Mouse (Mus musculus) forebrain, postnatal 0 days (tissue): ENCODE data around the gene Ppl. TPM values are rescaled to one million over a fixed set of nuclear protein-coding genes. Genes with fewer than 3 reads are reported as not detected.
A peak's percentile ranks its signal among the peaks of the same experiment; 100 is the strongest.

ENCODE experiments used
- ATAC-seq: fragments of 200-750 bp; cut with Nextera tagmentation; 2 replicates; pipeline ENCODE4 v1.8.0; 2017; ENCODE audit warnings: mild to moderate bottlenecking, moderate library complexity
- DNase-seq: peaks from one replicate; pipeline ENCODE4 v3.0.0-alpha.2; 2015
- H3K27ac ChIP-seq: fragments of 300-500 bp; sonication (generic); 2 replicates; pipeline ENCODE4 v1.5.1; 2014; ENCODE audit warnings: low read depth, mild to moderate bottlenecking, antibody characterized with exemption, low read length, moderate library complexity, mixed read lengths
- H3K27me3 ChIP-seq: fragments of 300-500 bp; sonication (generic); 2 replicates; pipeline ENCODE4 v1.6.1; 2014; ENCODE audit warnings: mild to moderate bottlenecking, low read length, mixed read lengths; ENCODE audit not compliant: insufficient read depth
- H3K36me3 ChIP-seq: fragments of 300-500 bp; sonication (generic); 2 replicates; pipeline ENCODE4 v1.6.1; 2014; ENCODE audit warnings: mild to moderate bottlenecking, moderate library complexity; ENCODE audit not compliant: insufficient read depth
- H3K4me1 ChIP-seq: fragments of 300-500 bp; sonication (generic); 2 replicates; pipeline ENCODE4 v1.6.1; 2014; ENCODE audit warnings: antibody characterized with exemption; ENCODE audit not compliant: insufficient read depth
- H3K4me2 ChIP-seq: fragments of 300-500 bp; sonication (generic); 2 replicates; pipeline ENCODE4 v1.6.1; 2014; ENCODE audit warnings: low read depth, mild to moderate bottlenecking, moderate library complexity
- H3K4me3 ChIP-seq: fragments of 300-500 bp; sonication (generic); 2 replicates; pipeline ENCODE4 v1.5.1; 2014; ENCODE audit warnings: low read depth, low read length, mixed read lengths
- H3K9ac ChIP-seq: fragments of 300-500 bp; sonication (generic); 2 replicates; pipeline ENCODE4 v1.6.1; 2014; ENCODE audit warnings: mild to moderate bottlenecking
- H3K9me3 ChIP-seq: fragments of 300-500 bp; sonication (generic); 2 replicates; pipeline ENCODE4 v1.6.1; 2016; ENCODE audit warnings: low read length
- CTCF ChIP-seq: sonication (generic); IDR thresholded peaks from 2 replicates; pipeline ENCODE4 v1.5.1; 2016; ENCODE audit warnings: antibody characterized with exemption, control low read depth, low read depth
- WGBS: fragments of 180-500 bp; shearing (Covaris S2); extraction: QIAGEN DNeasy Blood & Tissue Kit; methylation state at CpG from one replicate; pipeline ENCODE4 v1.1.7; 2014; 5-methylcytosine and 5-hydroxymethylcytosine counted together
- polyA plus RNA-seq: library from polyadenylated mRNA; unstranded; fragments of >200 nt; fragmentation: Nextera tagmentation; extraction: Ambion mirVana; gene quantifications from 2 replicates; pipeline ENCODE4 v1.2.1, GENCODE M21; 2015
- total RNA-seq: library from RNA; depleted of rRNA; stranded (reverse); fragments of >200 nt; gene quantifications from 2 replicates; pipeline ENCODE4 v1.2.3, GENCODE M21; 2014; rRNA removed

The Ppl gene
- total and polyA plus RNA-seq, 2 experiments from 2014 or later = 0.07 to 0.10 TPM

GRCm38 (mm10) chr16:5049182-5049773 is 82.9 kb downstream of the Ppl start:
- peak overlapping the region; percentile 92 for H3K27ac ChIP-seq
- TF ChIP-seq CTCF = no peak
- ATAC-seq (peak; percentile 23), DNase-seq (no peak)
- peaks cover 27% of the 10 kb centered on the region for H3K36me3 ChIP-seq
- WGBS = 2% methylated on average over 38 of the region's 38 CpGs
- H3K4me3 ChIP-seq = peak overlapping the region; percentile 95
- H3K27me3 ChIP-seq = no peaks in the 10 kb centered on the region
- peaks cover 6% of the 10 kb centered on the region for H3K4me1 ChIP-seq
- H3K4me2 ChIP-seq = peak overlapping the region; percentile 93
- H3K9me3 ChIP-seq = no peaks in the 10 kb centered on the region
- peak overlapping the region; percentile 91 for H3K9ac ChIP-seq

DNA sequence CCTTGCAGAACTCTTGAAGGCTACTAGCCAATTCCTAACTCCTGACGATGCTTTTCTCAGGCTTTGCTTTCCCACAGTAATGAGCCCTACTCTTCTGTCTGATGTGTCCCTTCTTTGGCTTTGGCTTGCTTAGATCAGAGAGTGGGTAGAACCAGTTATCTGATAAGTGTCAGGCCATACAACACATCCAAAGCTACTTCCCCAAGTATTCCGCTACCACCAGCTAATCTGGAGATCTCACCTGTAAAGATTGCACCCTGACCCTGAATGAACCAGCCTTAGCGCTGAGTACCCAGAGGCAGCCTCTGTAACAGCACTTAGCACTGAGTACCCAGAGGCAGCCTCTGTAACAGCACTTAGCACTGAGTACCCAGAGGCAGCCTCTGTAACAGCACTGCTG is 86.9 kb downstream of the Ppl start:
- TF ChIP-seq CTCF = no peak
- no peak for ATAC-seq
- no peaks in the 10 kb centered on the region for H3K27me3 ChIP-seq
- DNase-seq = no peak
- H3K9me3 ChIP-seq = no peaks in the 10 kb centered on the region
- H3K4me3 ChIP-seq = no peak overlapping the region
- no peak overlapping the region for H3K27ac ChIP-seq
- 95% methylated on average over 3 of the region's 3 CpGs for WGBS
- peaks cover 58% of the 10 kb centered on the region for H3K36me3 ChIP-seq
- H3K4me1 ChIP-seq = peaks cover 6% of the 10 kb centered on the region
- no peak overlapping the region for H3K9ac ChIP-seq
- no peak overlapping the region for H3K4me2 ChIP-seq

DNA sequence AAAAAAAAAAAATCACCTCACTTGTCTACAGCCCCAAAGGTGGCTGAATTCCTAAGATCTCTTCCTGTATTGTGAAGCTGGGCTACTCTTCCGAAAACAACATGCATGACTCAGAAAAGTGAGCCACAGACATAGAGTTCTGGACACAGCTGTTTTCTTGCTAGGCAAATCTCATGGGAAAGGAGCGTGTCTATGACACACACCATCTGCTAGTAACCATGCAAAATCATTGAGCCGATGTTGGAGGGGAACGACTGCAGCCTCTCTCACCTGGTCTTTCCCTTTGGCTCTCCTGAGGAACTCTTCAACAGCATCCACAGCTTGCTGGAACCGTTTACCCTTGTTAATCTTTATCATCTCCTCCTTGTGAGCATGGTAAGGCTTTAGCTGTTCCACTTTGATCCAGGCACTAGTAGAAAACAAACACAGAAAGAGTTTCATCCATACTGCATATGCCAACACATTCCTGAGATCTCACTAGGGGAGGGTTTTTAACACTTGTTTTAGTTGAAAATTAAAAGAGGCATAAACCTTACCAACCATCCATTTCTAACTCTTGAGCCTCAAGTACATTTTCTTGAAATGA is 95.5 kb downstream of the Ppl start:
- WGBS = 93% methylated on average over 5 of the region's 5 CpGs
- DNase-seq (no peak), ATAC-seq (no peak)
- H3K9ac ChIP-seq = no peak overlapping the region
- H3K9me3 ChIP-seq = no peaks in the 10 kb centered on the region
- no peak overlapping the region for H3K4me3 ChIP-seq
- H3K27ac ChIP-seq = no peak overlapping the region
- TF ChIP-seq CTCF = no peak
- no peak overlapping the region for H3K4me2 ChIP-seq
- peaks cover 89% of the 10 kb centered on the region for H3K36me3 ChIP-seq
- H3K4me1 ChIP-seq = no peaks in the 10 kb centered on the region
- no peaks in the 10 kb centered on the region for H3K27me3 ChIP-seq

Other genes starting within 250 kb of the Ppl start
- 123 and 167 TPM in 2 replicates for gene Mgrn1, start 246.2 kb downstream of the Ppl start, total RNA-seq
- gene Mgrn1, start 246.2 kb downstream of the Ppl start, polyA plus RNA-seq = 96.1 and 109 TPM in 2 replicates
- gene Nudt16l1, start 193.7 kb downstream of the Ppl start, total RNA-seq = 36.6 and 40.0 TPM in 2 replicates
- gene Nudt16l1, start 193.7 kb downstream of the Ppl start, polyA plus RNA-seq = 133 and 140 TPM in 2 replicates
- gene Anks3, start 168.2 kb downstream of the Ppl start, total RNA-seq = 55.6 and 58.6 TPM in 2 replicates
- gene Anks3, start 168.2 kb downstream of the Ppl start, polyA plus RNA-seq = 34.8 and 37.6 TPM in 2 replicates
- not detected in 2 replicates for gene Sept12, start 134.6 kb downstream of the Ppl start, total RNA-seq
- gene Sept12, start 134.6 kb downstream of the Ppl start, polyA plus RNA-seq = not detected in 2 replicates
- gene Smim22, start 125.1 kb downstream of the Ppl start, total RNA-seq = not detected in 2 replicates
- gene Smim22, start 125.1 kb downstream of the Ppl start, polyA plus RNA-seq = 0.87 and 1.8 TPM in 2 replicates
- 55.3 and 75.3 TPM in 2 replicates for gene Rogdi, start 118.9 kb downstream of the Ppl start, total RNA-seq
- 107 and 130 TPM in 2 replicates for gene Rogdi, start 118.9 kb downstream of the Ppl start, polyA plus RNA-seq
- 180 and 186 TPM in 2 replicates for gene Glyr1, start 82.6 kb downstream of the Ppl start, total RNA-seq
- 138 and 157 TPM in 2 replicates for gene Glyr1, start 82.6 kb downstream of the Ppl start, polyA plus RNA-seq
- gene Ubn1, start 82.4 kb downstream of the Ppl start, total RNA-seq = 24.2 and 34.9 TPM in 2 replicates
- 4.7 and 7.0 TPM in 2 replicates for gene Ubn1, start 82.4 kb downstream of the Ppl start, polyA plus RNA-seq
- 0.15 and 0.48 TPM in 2 replicates for gene Sec14l5, start 14.7 kb upstream of the Ppl start, total RNA-seq
- 0.05 and 0.08 TPM in 2 replicates for gene Sec14l5, start 14.7 kb upstream of the Ppl start, polyA plus RNA-seq
- 6.5 and 8.9 TPM in 2 replicates for gene Nagpa, start 71.6 kb upstream of the Ppl start, total RNA-seq
- 7.0 and 8.8 TPM in 2 replicates for gene Nagpa, start 71.6 kb upstream of the Ppl start, polyA plus RNA-seq
- gene AU021092, start 89.9 kb upstream of the Ppl start, total RNA-seq = 17.2 and 21.8 TPM in 2 replicates
- 9.8 and 10.9 TPM in 2 replicates for gene AU021092, start 89.9 kb upstream of the Ppl start, polyA plus RNA-seq
- gene Alg1, start 101.2 kb upstream of the Ppl start, total RNA-seq = 39.7 and 41.1 TPM in 2 replicates
- 38.9 and 43.7 TPM in 2 replicates for gene Alg1, start 101.2 kb upstream of the Ppl start, polyA plus RNA-seq
- 6.3 and 8.3 TPM in 2 replicates for gene Eef2kmt, start 123.6 kb upstream of the Ppl start, total RNA-seq
- gene Eef2kmt, start 123.6 kb upstream of the Ppl start, polyA plus RNA-seq = 6.7 TPM in 2 replicates